Mouse (Mus musculus): Measurements from ENCODE around the gene Epyc. TPM values are rescaled to one million over a fixed set of nuclear protein-coding genes. Genes with fewer than 3 reads are reported as not detected.

Epyc gene
- total and polyA plus RNA-seq, 2 experiments from 2014 or later, result 0.55 to 0.98 TPM

GRCm38 (mm10) chr10:97714584-97714983 is 70.7 kb downstream of the Epyc start:
- no peak for TF ChIP-seq CTCF (IDR thresholded peaks at IDR 0.05)
- no peak overlapping the region for H3K9ac ChIP-seq (replicated peaks; ENCODE audit: low read length, poor library complexity, severe bottlenecking)
- ATAC-seq (ENCODE audit: low FRiP score) (no peak), DNase-seq (ENCODE audit: low spot score) (no peak)
- no peaks in the 10 kb centered on the region for H3K36me3 ChIP-seq (ENCODE audit: insufficient read depth, low read length)
- no peak overlapping the region for H3K27ac ChIP-seq (ENCODE audit: low read depth, low read length)
- no peak overlapping the region for H3K4me3 ChIP-seq (ENCODE audit: low read depth, low read length)
- no peaks in the 10 kb centered on the region for H3K27me3 ChIP-seq (ENCODE audit: insufficient read depth, low read length)
- H3K4me1 ChIP-seq (ENCODE audit: insufficient read depth, low read length), result no peaks in the 10 kb centered on the region
- no peaks in the 10 kb centered on the region for H3K9me3 ChIP-seq (ENCODE audit: low read length)
- no peak overlapping the region for H3K4me2 ChIP-seq (ENCODE audit: low read depth, low read length, poor library complexity, severe bottlenecking)
- 62% methylated on average over 4 of the region's 4 CpGs for WGBS

- Histone ChIP-seq H3K9me3 (ENCODE audit: low read length) (no peaks in the 10 kb centered on the region), H3K4me3 (ENCODE audit: low read depth, low read length) (no peak overlapping the region), H3K4me1 (ENCODE audit: insufficient read depth, low read length) (no peaks in the 10 kb centered on the region), H3K36me3 (ENCODE audit: insufficient read depth, low read length) (no peaks in the 10 kb centered on the region), H3K27me3 (ENCODE audit: insufficient read depth, low read length) (no peaks in the 10 kb centered on the region), H3K9ac (replicated peaks; ENCODE audit: low read length, poor library complexity, severe bottlenecking) (no peak overlapping the region), H3K27ac (ENCODE audit: low read depth, low read length) (no peak overlapping the region), H3K4me2 (ENCODE audit: low read depth, low read length, poor library complexity, severe bottlenecking) (no peak overlapping the region)
- DNase-seq (ENCODE audit: low spot score), result no peak
- TF ChIP-seq CTCF (IDR thresholded peaks at IDR 0.05), result no peak
- WGBS, result 78% methylated on average over 3 of the region's 3 CpGs
- ATAC-seq (ENCODE audit: low FRiP score), result no peak
Measured at GRCm38 (mm10) chr10:97715289-97715906, 71.5 kb downstream of the Epyc start.

- no peak overlapping the region for H3K9ac ChIP-seq (replicated peaks; ENCODE audit: low read length, poor library complexity, severe bottlenecking)
- H3K4me1 ChIP-seq (ENCODE audit: insufficient read depth, low read length), result no peaks in the 10 kb centered on the region
- TF ChIP-seq CTCF (IDR thresholded peaks at IDR 0.05), result no peak
- ATAC-seq (ENCODE audit: low FRiP score) (no peak), DNase-seq (ENCODE audit: low spot score) (no peak)
- no peak overlapping the region for H3K27ac ChIP-seq (ENCODE audit: low read depth, low read length)
- H3K27me3 ChIP-seq (ENCODE audit: insufficient read depth, low read length), result no peaks in the 10 kb centered on the region
- no peaks in the 10 kb centered on the region for H3K36me3 ChIP-seq (ENCODE audit: insufficient read depth, low read length)
- 82% methylated on average over 1 of the region's 1 CpGs for whole genome bisulfite sequencing
- H3K4me3 ChIP-seq (ENCODE audit: low read depth, low read length), result no peak overlapping the region
- no peak overlapping the region for H3K4me2 ChIP-seq (ENCODE audit: low read depth, low read length, poor library complexity, severe bottlenecking)
- H3K9me3 ChIP-seq (ENCODE audit: low read length), result no peaks in the 10 kb centered on the region
Measured at GRCm38 (mm10) chr10:97717233-97717632, 73.4 kb downstream of the Epyc start.

- Histone ChIP-seq H3K36me3 (ENCODE audit: insufficient read depth, low read length) (no peaks in the 10 kb centered on the region), H3K27me3 (ENCODE audit: insufficient read depth, low read length) (no peaks in the 10 kb centered on the region), H3K9ac (replicated peaks; ENCODE audit: low read length, poor library complexity, severe bottlenecking) (no peak overlapping the region), H3K9me3 (ENCODE audit: low read length) (no peaks in the 10 kb centered on the region), H3K4me2 (ENCODE audit: low read depth, low read length, poor library complexity, severe bottlenecking) (no peak overlapping the region), H3K4me1 (ENCODE audit: insufficient read depth, low read length) (no peaks in the 10 kb centered on the region), H3K27ac (ENCODE audit: low read depth, low read length) (no peak overlapping the region), H3K4me3 (ENCODE audit: low read depth, low read length) (no peak overlapping the region)
- no peak for TF ChIP-seq CTCF (IDR thresholded peaks at IDR 0.05)
- WGBS, result 80% methylated on average over 2 of the region's 2 CpGs
- ATAC-seq (ENCODE audit: low FRiP score), result no peak
- no peak for DNase-seq (ENCODE audit: low spot score)
Measured at GRCm38 (mm10) chr10:97718021-97718420, 74.2 kb downstream of the Epyc start.

- Histone ChIP-seq H3K4me1 (ENCODE audit: insufficient read depth, low read length) (no peaks in the 10 kb centered on the region), H3K4me2 (ENCODE audit: low read depth, low read length, poor library complexity, severe bottlenecking) (no peak overlapping the region), H3K36me3 (ENCODE audit: insufficient read depth, low read length) (no peaks in the 10 kb centered on the region), H3K9me3 (ENCODE audit: low read length) (no peaks in the 10 kb centered on the region), H3K4me3 (ENCODE audit: low read depth, low read length) (no peak overlapping the region), H3K27ac (ENCODE audit: low read depth, low read length) (no peak overlapping the region), H3K9ac (replicated peaks; ENCODE audit: low read length, poor library complexity, severe bottlenecking) (no peak overlapping the region), H3K27me3 (ENCODE audit: insufficient read depth, low read length) (no peaks in the 10 kb centered on the region)
- WGBS, result 96% methylated on average over 1 of the region's 1 CpGs
- ATAC-seq (ENCODE audit: low FRiP score), result no peak
- no peak for DNase-seq (ENCODE audit: low spot score)
- no peak for TF ChIP-seq CTCF (IDR thresholded peaks at IDR 0.05)
Measured at GRCm38 (mm10) chr10:97720625-97721024, 76.8 kb downstream of the Epyc start.

GRCm38 (mm10) chr10:97722709-97723108 is 78.8 kb downstream of the Epyc start:
- no peak for DNase-seq (ENCODE audit: low spot score)
- Histone ChIP-seq H3K9me3 (ENCODE audit: low read length) (no peaks in the 10 kb centered on the region), H3K36me3 (ENCODE audit: insufficient read depth, low read length) (no peaks in the 10 kb centered on the region), H3K4me1 (ENCODE audit: insufficient read depth, low read length) (no peaks in the 10 kb centered on the region), H3K9ac (replicated peaks; ENCODE audit: low read length, poor library complexity, severe bottlenecking) (no peak overlapping the region), H3K27me3 (ENCODE audit: insufficient read depth, low read length) (no peaks in the 10 kb centered on the region), H3K4me2 (ENCODE audit: low read depth, low read length, poor library complexity, severe bottlenecking) (no peak overlapping the region), H3K27ac (ENCODE audit: low read depth, low read length) (no peak overlapping the region), H3K4me3 (ENCODE audit: low read depth, low read length) (no peak overlapping the region)
- TF ChIP-seq CTCF (IDR thresholded peaks at IDR 0.05), result no peak
- no peak for ATAC-seq (ENCODE audit: low FRiP score)
- WGBS, result 96% methylated on average over 9 of the region's 9 CpGs

Data from midbrain, postnatal 0 days (tissue).